Mouse (Mus musculus) lung, postnatal 36 days (tissue): Measurements from ENCODE around the gene Nfatc2.

ENCODE experiments used
- DNase-seq: peaks from one replicate; pipeline ENCODE4 v3.0.0; 2022; ENCODE audit warnings: mixed read lengths

Gene Nfatc2

GRCm38 (mm10) chr2:168601491-168602386 lies at the start of gene Nfatc2:
Gene Nfatc2, minus strand, starts transcription at chr2:168601657.
- peak; percentile 91 for DNase-seq

- no peak for DNase-seq
Observed at GRCm38 (mm10) chr2:168648171-168648570, 46.7 kb upstream of the Nfatc2 start.

- no peak for DNase-seq
Observed at GRCm38 (mm10) chr2:168644855-168645254, 43.4 kb upstream of the Nfatc2 start.

GRCm38 (mm10) chr2:168643524-168644177 lies 42.2 kb upstream of the Nfatc2 start:
- DNase-seq: no peak

- DNase-seq: no peak
Observed at GRCm38 (mm10) chr2:168642187-168642586, 40.7 kb upstream of the Nfatc2 start.

- DNase-seq: no peak
Observed at GRCm38 (mm10) chr2:168640460-168640859, 39.0 kb upstream of the Nfatc2 start.

- no peak for DNase-seq
Observed at GRCm38 (mm10) chr2:168634881-168635280, 33.4 kb upstream of the Nfatc2 start.

- no peak for DNase-seq
Observed at GRCm38 (mm10) chr2:168633301-168633816, 31.9 kb upstream of the Nfatc2 start.

- DNase-seq: no peak
Observed at GRCm38 (mm10) chr2:168632543-168632942, 31.1 kb upstream of the Nfatc2 start.

- DNase-seq: peak; percentile 88
Observed at GRCm38 (mm10) chr2:168628787-168629186, 27.3 kb upstream of the Nfatc2 start.

GRCm38 (mm10) chr2:168627829-168628770 lies 26.6 kb upstream of the Nfatc2 start:
- peak; percentile 63 for DNase-seq

GRCm38 (mm10) chr2:168626385-168626784 lies 24.9 kb upstream of the Nfatc2 start:
- DNase-seq: no peak

- no peak for DNase-seq
Observed at GRCm38 (mm10) chr2:168625091-168625490, 23.6 kb upstream of the Nfatc2 start.

GRCm38 (mm10) chr2:168621111-168621802 lies 19.8 kb upstream of the Nfatc2 start:
- no peak for DNase-seq

- no peak for DNase-seq
Observed at GRCm38 (mm10) chr2:168618205-168618717, 16.8 kb upstream of the Nfatc2 start.

- DNase-seq: no peak
Observed at GRCm38 (mm10) chr2:168615160-168615559, 13.7 kb upstream of the Nfatc2 start.

- no peak for DNase-seq
Observed at GRCm38 (mm10) chr2:168614170-168614872, 12.9 kb upstream of the Nfatc2 start.

- DNase-seq: no peak
Observed at GRCm38 (mm10) chr2:168613092-168613880, 11.8 kb upstream of the Nfatc2 start.

GRCm38 (mm10) chr2:168610941-168611340 lies 9.5 kb upstream of the Nfatc2 start:
- no peak for DNase-seq

GRCm38 (mm10) chr2:168609653-168610248 lies 8.3 kb upstream of the Nfatc2 start:
- DNase-seq: no peak
